Mouse (Mus musculus) T-helper 1 cell (primary cell): ENCODE results near the gene Gm10337.

Source experiments
- in situ Hi-C: fragments of 300-600 bp; cut with MboI, MseI; formaldehyde crosslinking; loops from one replicate; pipeline ENCODE4 v1.15.1; 2025; ENCODE audit warnings: high pct_unique_total_duplicates

Gm10337 gene

GRCm38 (mm10) chr15:102503447-102503846 is at the start of gene Gm10337:
Gm10337 (plus strand) TSS chr15:102503722.
- in situ Hi-C loops: no loop called here

- in situ Hi-C loops: loop anchor here (10.0 kb wide), 1 partner anchor 209 kb away; no protein-coding TSS in a partner anchor
These were observed 47.5 kb upstream of the Gm10337 start for GRCm38 (mm10) chr15:102455993-102456392.

GRCm38 (mm10) chr15:102458050-102458736 is 45.3 kb upstream of the Gm10337 start:
- in situ Hi-C loops: loop anchor here (10.0 kb wide), 1 partner anchor 207 kb away; no protein-coding TSS in a partner anchor

GRCm38 (mm10) chr15:102458904-102459317 is 44.6 kb upstream of the Gm10337 start, which contains the start of gene Prr13:
Prr13 (plus strand) TSS chr15:102459028.
- in situ Hi-C loops: loop anchor here (10.0 kb wide), 1 partner anchor 206 kb away; no protein-coding TSS in a partner anchor

DNA sequence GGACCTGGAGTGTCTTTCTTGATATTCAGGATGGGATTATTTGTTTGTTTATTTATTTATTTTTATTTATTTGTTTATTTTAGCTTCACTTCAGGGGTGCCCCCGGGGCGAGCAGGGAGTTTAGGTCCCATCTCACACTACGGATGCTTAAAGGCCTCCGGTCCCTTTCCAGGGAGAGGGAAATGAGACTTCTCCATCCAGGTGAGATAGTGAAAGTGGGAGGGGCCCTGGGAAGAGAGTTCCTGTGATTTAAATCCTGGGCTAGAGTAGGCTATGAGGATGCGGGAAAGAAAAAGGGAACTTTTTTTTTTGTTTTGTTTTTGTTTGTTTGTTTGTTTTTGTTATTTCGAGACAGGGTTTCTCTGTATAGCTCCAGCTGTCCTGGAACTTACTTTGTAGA is 44.1 kb upstream of the Gm10337 start:
- in situ Hi-C loops: loop anchor here (10.0 kb wide), 1 partner anchor 205 kb away; no protein-coding TSS in a partner anchor

DNA sequence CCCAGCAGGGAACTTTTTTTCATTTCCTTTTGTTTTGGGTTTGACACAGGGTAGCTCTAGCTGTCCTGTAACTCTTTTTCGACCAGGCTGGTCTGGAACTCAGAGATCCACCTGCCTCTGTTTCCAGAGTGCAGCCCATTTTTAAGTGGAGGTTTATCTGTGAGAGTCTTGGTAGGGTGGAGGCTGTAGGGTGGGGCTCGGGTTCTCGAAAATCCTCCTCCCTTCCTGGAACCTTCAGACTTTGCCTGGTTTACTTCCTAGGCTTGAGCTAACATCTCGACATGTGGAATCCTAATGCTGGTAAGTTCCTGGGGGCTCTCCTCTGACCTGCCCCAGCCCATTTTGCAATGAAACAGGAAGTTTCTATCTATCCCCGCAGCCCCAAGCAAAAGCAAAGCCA is 43.7 kb upstream of the Gm10337 start:
- in situ Hi-C loops: loop anchor here (10.0 kb wide), 2 partner anchors 205 to 465 kb away; no protein-coding TSS in a partner anchor

DNA sequence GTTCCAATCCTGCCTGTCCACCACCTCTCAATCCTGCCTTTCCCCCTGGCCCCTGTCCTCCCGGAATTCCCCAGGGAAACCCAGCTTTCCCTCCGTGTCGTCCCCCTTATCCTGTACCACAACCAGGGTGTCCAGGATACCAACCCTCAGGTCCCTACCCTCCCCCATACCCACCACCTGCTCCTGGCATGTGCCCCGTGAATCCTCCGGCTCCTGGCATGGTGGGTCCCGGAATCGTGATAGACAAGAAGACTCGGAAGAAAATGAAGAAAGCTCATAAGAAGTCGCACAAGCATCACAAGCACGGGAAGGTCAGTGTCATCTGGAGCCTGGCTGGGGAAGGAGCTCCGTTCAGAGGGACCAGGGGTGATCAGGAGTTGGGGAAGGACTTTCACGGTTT is 43.1 kb upstream of the Gm10337 start:
- in situ Hi-C loops: loop anchor here (10.0 kb wide), 1 partner anchor 466 kb away; no protein-coding TSS in a partner anchor

DNA sequence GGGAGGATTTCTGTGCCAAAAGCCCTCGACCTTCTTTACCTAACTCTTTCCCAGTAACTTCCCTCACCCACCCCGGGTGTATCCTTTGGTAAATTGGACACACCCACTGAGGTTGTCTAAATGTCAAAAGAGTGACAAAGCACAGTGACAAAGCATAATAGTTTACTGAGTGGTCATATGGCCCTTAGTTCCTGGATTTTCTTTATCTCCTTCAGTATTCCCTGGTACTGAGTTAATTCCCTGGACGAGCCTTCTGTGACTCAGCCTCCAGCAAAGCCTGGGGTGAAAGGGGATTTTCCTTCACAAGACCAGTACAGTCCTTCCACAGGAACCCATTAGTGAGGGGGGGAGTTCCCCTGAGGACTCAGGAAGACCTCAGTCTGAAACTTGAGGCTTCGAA is 42.6 kb upstream of the Gm10337 start:
- in situ Hi-C loops: loop anchor here (10.0 kb wide), 1 partner anchor 466 kb away; no protein-coding TSS in a partner anchor

DNA sequence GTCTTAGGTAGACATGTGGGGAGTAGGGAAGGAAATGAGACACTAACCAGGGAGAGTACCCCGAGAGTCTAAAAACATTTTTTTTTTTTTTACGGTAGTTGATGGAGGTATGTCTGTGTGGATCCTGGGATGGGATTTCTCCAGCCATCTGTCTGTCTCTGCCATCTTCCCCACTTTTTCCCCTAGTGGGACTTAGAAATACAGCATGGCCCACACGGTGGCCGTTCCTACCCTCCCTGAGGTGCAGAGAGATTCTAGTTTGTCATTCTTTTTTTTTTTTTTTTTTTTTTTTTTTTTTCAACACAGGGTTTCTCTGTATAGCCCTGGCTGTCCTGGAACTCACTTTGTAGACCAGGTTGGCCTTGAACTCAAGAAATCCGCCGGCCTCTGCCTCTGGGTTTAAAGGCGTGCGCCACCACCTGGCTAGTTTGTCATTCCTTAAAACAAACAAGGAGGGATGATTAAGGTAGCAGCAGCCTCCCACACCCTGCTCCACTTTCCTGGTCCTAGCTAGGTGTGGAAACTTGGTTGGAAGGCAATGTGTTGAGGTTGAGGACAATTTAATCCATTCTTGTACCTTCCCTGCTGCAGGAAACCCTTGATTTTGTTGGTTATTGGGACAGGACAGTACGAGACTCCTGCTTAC is 42.0 kb upstream of the Gm10337 start:
- in situ Hi-C loops: loop anchor here (10.0 kb wide), 1 partner anchor 467 kb away; no protein-coding TSS in a partner anchor

DNA sequence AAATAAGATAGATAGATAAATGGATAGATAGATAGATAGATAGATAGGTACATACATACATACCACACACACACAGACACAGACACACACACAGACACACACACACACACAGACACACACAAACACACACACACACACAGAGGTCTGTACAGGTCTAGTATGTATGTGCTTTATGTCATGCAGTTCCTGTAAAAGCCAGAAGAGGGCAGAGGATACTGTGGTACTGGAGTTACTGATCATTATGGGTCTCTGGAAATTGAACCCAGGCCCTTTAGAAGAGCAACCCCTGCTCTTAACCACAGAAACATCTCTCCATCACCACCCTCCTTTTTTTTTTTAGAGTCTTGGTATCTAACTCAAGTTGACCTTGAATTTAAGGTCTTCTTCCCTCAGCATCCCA is 39.9 kb upstream of the Gm10337 start:
- in situ Hi-C loops: loop anchor here (10.0 kb wide), 1 partner anchor 469 kb away; no protein-coding TSS in a partner anchor

DNA sequence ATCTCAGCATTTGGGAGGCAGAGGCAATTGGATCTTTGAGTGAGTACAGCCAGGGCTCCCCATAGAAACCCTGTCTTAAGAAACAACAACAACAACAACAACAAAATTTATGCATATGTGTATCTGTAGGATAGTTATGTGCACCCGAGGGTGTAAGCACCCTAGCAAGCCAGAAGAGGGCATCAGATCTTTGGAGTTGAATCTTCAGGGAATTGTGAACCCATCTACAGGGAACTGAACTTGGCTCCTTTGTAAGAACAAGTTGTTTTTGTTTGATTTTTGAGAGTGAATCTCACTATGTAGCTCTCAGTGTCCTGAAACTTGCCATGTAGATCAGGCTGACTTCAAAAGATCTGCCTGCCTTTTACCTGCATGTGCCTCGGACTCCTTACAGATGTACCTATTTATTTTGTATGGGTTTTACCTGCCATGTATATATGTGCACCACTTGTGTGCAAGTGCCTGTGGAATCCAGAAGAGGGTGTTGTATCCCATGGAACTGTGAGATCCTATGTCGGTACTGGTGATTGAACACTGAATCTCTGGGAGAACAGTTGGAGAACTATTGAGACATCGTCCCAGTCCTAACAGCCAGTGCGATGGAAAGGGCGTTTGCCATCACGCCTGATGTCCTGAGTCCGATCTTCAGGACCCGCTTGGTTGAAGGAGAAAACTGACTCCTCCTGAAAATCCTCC is 34.7 kb upstream of the Gm10337 start:
- in situ Hi-C loops: loop anchor here (10.0 kb wide), 1 partner anchor 474 kb away; no protein-coding TSS in a partner anchor

DNA sequence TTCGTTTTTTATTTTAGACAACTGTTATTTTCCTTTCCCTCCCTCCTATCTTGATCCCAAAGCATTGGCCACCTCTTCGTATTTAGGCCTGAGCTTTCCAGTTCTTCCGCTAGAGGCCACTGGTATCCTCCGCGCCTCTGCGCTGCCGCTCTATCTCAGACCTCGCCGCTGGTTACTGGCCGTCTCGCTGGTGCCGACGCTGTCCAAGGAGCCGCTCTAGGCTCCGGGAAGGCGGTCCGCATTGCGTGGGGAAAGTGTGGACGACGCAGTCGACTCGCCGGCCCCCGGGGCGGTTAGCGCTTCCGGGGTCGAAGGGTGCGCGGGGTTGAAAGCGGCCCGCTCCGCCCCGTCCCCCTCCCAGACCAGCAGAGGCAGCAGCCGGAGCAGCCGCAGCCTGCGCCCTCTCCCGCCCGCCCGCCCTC is 33.3 kb upstream of the Gm10337 start, which contains the start of gene Pcbp2:
Gene Pcbp2 (plus strand): TSS at position 357 of the 422 bp plus-strand sequence.
- in situ Hi-C loops: loop anchor here (5.0 kb wide), 1 partner anchor 47 kb away; the partner anchor contains the start of genes Map3k12 and Tarbp2

DNA sequence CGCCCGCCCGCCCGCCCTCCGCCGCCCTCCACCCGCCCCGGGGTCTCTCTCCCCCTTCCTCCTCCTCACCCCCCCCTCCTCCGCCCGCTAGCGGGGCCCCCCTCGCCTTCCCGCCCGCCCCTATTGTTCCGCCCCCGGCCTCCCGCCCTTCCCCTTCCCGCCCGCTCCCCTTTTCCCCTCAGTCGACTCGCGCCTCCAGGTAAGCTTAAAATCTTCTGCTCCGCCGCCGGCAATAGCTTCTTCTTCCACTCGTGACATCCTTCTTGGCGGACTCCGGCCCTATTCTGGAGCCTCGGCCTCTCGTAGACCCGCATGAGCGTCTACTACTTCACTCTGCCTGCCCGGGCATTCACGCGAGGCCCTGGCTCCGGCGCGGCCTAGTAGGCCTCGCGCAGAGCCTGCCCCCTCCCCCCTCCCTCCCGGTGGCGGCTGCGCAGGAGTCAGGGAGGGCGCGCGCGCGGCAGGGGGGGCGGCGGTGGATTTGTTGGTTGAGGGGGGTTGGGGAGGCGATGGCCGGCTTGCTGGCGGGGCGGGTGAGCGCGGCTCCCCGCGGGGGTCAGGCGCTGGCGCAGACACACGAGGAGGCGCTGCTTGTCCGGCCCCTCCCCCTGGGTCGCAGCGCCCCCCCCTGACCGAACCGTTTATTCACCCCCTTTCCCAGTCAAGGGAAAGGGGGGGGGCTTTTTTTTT is 32.8 kb upstream of the Gm10337 start:
- in situ Hi-C loops: loop anchor here (5.0 kb wide), 1 partner anchor 47 kb away; the partner anchor contains the start of genes Map3k12 and Tarbp2

- in situ Hi-C loops: loop anchor here (5.0 kb wide), 1 partner anchor 46 kb away; the partner anchor contains the start of genes Map3k12 and Tarbp2
These were observed 32.3 kb upstream of the Gm10337 start for GRCm38 (mm10) chr15:102471295-102471645.

- in situ Hi-C loops: loop anchor here (5.0 kb wide), 1 partner anchor 46 kb away; the partner anchor contains the start of genes Map3k12 and Tarbp2
These were observed 31.8 kb upstream of the Gm10337 start for GRCm38 (mm10) chr15:102471727-102472126.

DNA sequence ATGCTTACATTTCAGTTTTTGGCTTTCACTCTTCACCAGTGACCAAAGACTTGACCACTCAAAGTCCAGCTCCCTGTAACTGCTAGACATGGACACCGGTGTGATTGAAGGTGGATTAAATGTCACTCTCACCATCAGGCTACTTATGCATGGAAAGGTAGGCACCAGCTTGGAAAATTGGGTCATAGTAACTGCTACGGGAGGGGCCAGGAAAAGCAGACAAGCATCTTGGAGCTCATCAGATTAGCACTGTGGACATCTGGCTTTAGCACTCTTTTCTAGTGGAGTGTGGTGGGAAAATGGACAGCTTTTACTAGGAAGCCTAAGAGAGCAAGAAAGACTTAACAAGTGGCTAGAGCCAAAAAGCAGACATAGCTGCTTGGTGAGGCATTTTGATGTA is 30.3 kb upstream of the Gm10337 start:
- in situ Hi-C loops: loop anchor here (5.0 kb wide), 1 partner anchor 44 kb away; the partner anchor contains the start of genes Map3k12 and Tarbp2

- in situ Hi-C loops: loop anchor here (5.0 kb wide), 1 partner anchor 43 kb away; the partner anchor contains the start of genes Map3k12 and Tarbp2
These were observed 29.0 kb upstream of the Gm10337 start for GRCm38 (mm10) chr15:102474520-102474919.

DNA sequence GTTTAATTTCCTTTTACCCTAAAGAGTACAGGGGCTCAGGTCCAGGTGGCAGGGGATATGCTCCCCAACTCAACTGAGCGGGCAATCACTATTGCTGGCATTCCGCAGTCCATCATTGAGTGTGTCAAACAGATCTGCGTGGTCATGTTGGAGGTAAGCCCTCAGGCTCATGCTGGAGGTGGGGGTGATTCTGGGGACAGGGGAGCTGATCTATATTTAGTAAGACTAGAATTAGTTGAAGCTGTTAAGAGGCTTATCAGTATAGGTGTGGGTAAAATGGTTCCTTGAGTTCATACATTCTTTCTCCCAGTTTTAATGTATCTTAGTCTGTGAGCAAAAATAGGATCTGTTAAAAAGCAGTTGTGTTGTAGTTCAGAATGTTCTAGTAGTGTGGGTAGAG is 20.4 kb upstream of the Gm10337 start:
- in situ Hi-C loops: no loop called here

- in situ Hi-C loops: no loop called here
These were observed 17.7 kb upstream of the Gm10337 start for GRCm38 (mm10) chr15:102485853-102486252.

DNA sequence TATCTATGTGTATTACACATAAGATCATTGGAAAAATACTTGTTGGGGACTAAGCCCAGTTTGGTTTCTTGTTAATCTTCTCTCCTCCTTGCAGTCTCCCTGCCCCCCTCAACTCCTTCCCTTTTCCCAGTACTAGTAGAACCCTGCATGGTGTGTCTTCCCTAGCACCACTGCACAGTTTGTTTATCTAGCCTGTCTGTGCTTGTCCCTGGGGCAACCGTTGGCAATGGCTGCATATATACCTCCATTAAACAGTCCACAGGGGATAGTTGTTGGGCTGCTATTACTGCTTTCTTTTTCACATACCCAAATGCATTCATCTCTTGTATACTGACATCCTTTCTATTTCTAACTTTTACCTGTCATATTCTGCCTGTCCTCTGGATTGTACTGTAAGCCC is 15.9 kb upstream of the Gm10337 start:
- in situ Hi-C loops: no loop called here

DNA sequence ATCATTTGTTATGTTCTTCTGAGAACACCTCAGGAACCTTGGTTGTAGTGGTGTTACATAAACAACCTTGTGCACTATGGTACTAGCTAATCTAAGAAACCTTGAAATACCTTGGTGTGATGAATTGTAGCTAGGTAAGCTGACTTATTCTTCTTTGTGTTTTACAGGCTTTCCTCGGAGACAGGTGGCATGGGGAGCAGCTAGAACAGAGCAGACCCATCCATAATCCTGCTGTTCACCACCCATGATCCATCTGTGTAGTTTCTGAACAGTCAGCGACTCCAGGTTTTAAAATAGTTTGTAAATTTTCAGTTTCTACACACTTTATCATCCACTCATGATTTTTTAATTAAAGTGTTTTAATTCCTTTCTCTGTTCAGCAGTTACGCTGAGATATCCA is 5.2 kb upstream of the Gm10337 start:
- in situ Hi-C loops: no loop called here
